Mouse (Mus musculus) lung, postnatal 0 days (tissue): ENCODE measurements around the gene Cd93. TPM values are rescaled to one million over a fixed set of nuclear protein-coding genes. Genes with fewer than 3 reads are reported as not detected.
A peak's percentile ranks its signal among the peaks of the same experiment; 100 is the strongest.

ENCODE experiments used
- ATAC-seq: fragments of 200-750 bp; cut with Nextera tagmentation; 2 replicates; pipeline ENCODE4 v1.8.0; 2017; ENCODE audit warnings: moderate library complexity
- DNase-seq: peaks from one replicate; pipeline ENCODE4 v3.0.0-alpha.2; 2016; ENCODE audit warnings: low spot score
- H3K27ac ChIP-seq: fragments of 300-500 bp; sonication (generic); 2 replicates; pipeline ENCODE4 v1.5.1; 2014; ENCODE audit warnings: antibody characterized with exemption, mild to moderate bottlenecking, low read length, mixed read lengths
- H3K27me3 ChIP-seq: fragments of 300-500 bp; sonication (generic); replicated peaks from 2 replicates; pipeline ENCODE4 v1.6.1; 2014; ENCODE audit warnings: low read length, mixed read lengths; ENCODE audit not compliant: insufficient read depth
- H3K36me3 ChIP-seq: fragments of 300-500 bp; sonication (generic); 2 replicates; pipeline ENCODE4 v1.6.1; 2014; ENCODE audit warnings: low read length, mixed read lengths; ENCODE audit not compliant: insufficient read depth
- H3K4me1 ChIP-seq: fragments of 300-500 bp; sonication (generic); 2 replicates; pipeline ENCODE4 v1.6.1; 2014; ENCODE audit warnings: antibody characterized with exemption, low read depth, low read length, mixed read lengths; ENCODE audit not compliant: insufficient read depth
- H3K4me2 ChIP-seq: fragments of 300-500 bp; sonication (generic); replicated peaks from 2 replicates; pipeline ENCODE4 v1.6.1; 2014; ENCODE audit warnings: low read depth, mild to moderate bottlenecking, low read length, moderate library complexity, mixed read lengths
- H3K4me3 ChIP-seq: fragments of 300-500 bp; sonication (generic); 2 replicates; pipeline ENCODE4 v1.5.1; 2014; ENCODE audit warnings: low read depth, low read length
- H3K9ac ChIP-seq: fragments of 300-500 bp; sonication (generic); replicated peaks from 2 replicates; pipeline ENCODE4 v1.6.1; 2014; ENCODE audit warnings: low read depth, mild to moderate bottlenecking
- H3K9me3 ChIP-seq: fragments of 300-500 bp; sonication (generic); 2 replicates; pipeline ENCODE4 v1.6.1; 2016; ENCODE audit warnings: low read length, mixed read lengths
- CTCF ChIP-seq: IDR thresholded peaks from 2 replicates; pipeline ENCODE4 v1.5.1; 2016; ENCODE audit warnings: antibody characterized with exemption, mild to moderate bottlenecking
- EP300 ChIP-seq: IDR thresholded peaks from 2 replicates; pipeline ENCODE4 v1.6.1; 2016; ENCODE audit warnings: antibody characterized with exemption, mild to moderate bottlenecking, control low read depth
- WGBS: fragments of 180-500 bp; shearing (Covaris S2); extraction: QIAGEN DNeasy Blood & Tissue Kit; methylation state at CpG from one replicate; pipeline ENCODE4 v1.1.7; 2014; 5-methylcytosine and 5-hydroxymethylcytosine counted together
- polyA plus RNA-seq: library from polyadenylated mRNA; unstranded; fragments of >200 nt; fragmentation: Nextera tagmentation; extraction: Ambion mirVana; gene quantifications from 2 replicates; pipeline ENCODE4 v1.2.1, GENCODE M21; 2015

Gene Cd93
- polyA plus RNA-seq, 1 experiment from 2014 or later: 55.9 TPM

DNA sequence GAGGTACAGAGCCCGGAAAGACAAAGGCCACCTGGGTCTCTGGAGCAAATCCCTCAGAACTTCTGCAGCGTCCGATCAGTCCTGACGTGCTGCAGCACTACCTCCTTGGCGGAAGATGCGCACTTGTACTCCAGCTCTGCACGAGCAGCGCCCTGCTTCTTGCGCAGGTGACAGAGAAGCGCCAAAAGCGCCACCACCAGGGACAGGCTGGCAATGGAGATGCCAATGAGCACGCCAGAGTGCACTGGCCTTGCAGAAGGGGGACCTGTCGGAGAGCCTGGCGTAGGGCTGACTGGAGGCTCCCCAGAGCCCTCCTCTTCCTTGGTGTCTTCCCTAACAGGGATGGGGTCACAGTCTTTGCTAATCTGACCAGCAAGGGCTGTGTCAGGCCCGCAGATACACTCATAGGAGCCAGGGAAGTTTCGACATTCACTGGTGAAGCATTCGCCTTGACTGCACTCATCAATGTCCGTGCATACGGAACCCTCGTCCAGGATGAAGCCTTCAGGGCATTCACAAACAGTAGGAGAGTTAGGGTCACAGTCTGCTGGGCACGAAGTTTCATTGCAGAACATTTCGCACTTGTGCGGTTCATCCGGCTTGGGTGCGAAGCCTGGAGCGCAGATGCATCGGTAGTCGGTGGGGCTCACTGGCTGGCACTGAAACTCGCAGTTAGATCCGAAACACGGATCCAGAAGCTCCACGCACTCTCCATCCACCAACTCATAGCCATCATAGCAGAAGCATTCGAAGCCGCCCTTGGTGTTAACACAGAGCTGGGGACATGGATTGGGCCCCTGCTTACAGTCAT, 37.0 kb downstream of the Cd93 start:
- no peaks in the 10 kb centered on the region for H3K9me3 ChIP-seq
- peak; percentile 65 for TF ChIP-seq CTCF
- TF ChIP-seq EP300: no peak
- H3K4me1 ChIP-seq: peaks cover 6% of the 10 kb centered on the region
- H3K27me3 ChIP-seq: no peaks in the 10 kb centered on the region
- ATAC-seq: no peak
- WGBS: 4% methylated on average over 34 of the region's 34 CpGs
- H3K36me3 ChIP-seq: no peaks in the 10 kb centered on the region; the same call in 1 of the 2 replicates
- peak overlapping the region; percentile 66 for H3K4me3 ChIP-seq
- peak overlapping the region; percentile 82 for H3K4me2 ChIP-seq
- DNase-seq: peak; percentile 62
- H3K9ac ChIP-seq: peak overlapping the region; percentile 84
- peak overlapping the region; percentile 86 for H3K27ac ChIP-seq

DNA sequence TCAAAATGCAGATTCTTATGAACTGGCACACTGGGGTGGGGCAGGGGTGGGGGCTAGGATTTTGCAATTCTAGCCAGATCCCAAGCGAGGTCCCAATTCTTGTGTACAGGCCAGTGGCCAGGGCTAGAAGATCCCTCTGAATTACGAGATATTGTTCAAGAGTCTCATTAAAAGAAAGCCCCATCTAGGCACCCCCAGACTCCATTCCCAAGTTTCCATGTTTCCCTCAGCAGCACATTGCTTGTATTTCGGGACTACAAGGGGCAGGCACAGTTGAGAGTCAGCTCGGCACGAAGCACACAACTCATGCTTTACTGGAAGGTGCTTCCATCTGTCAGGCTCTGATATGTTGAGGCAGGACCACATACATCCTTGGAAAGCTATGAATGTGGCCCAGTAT, 38.5 kb downstream of the Cd93 start:
- H3K9ac ChIP-seq: peak overlapping the region; percentile 84; the same call in 1 of the 2 replicates
- DNase-seq (no peak), ATAC-seq (no peak)
- peak overlapping the region; percentile 66 for H3K4me3 ChIP-seq
- H3K9me3 ChIP-seq: no peaks in the 10 kb centered on the region
- no peaks in the 10 kb centered on the region for H3K27me3 ChIP-seq
- peak overlapping the region; percentile 82 for H3K4me2 ChIP-seq
- TF ChIP-seq CTCF: no peak
- TF ChIP-seq EP300: no peak
- no peaks in the 10 kb centered on the region; the same call in 1 of the 2 replicates for H3K36me3 ChIP-seq
- peak overlapping the region; percentile 60 for H3K27ac ChIP-seq
- H3K4me1 ChIP-seq: peaks cover 13% of the 10 kb centered on the region
- 21% methylated on average over 5 of the region's 5 CpGs for WGBS

DNA sequence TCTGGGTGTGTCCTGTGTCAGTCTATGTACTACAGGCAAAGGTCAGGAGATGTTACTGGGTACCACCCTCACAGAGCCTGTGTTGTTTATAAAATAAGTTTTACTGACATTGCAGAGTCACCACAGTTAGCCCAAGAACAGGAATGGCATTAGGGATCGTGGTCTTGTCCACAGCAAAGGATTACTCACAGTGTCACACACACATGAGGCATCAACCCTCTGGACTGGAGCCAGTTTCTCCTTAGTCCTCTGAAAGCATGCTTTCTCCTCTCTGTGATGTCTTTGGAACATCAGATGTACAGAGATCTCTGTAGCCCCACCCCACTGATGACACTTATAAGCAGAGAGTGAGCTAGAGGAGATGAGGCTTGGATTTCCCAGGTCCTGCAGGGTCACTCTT, 41.1 kb downstream of the Cd93 start:
- no peak for TF ChIP-seq CTCF
- no peak for TF ChIP-seq EP300
- Histone ChIP-seq H3K4me2 (peak overlapping the region; percentile 82), H3K4me1 (peaks cover 12% of the 10 kb centered on the region), H3K27me3 (no peaks in the 10 kb centered on the region), H3K4me3 (no peak overlapping the region), H3K9me3 (no peaks in the 10 kb centered on the region), H3K27ac (no peak overlapping the region), H3K36me3 (no peaks in the 10 kb centered on the region; the same call in 1 of the 2 replicates), H3K9ac (no peak overlapping the region)
- DNase-seq (no peak), ATAC-seq (peak; percentile 7)
- WGBS: 33% methylated on average over 1 of the region's 1 CpGs

DNA sequence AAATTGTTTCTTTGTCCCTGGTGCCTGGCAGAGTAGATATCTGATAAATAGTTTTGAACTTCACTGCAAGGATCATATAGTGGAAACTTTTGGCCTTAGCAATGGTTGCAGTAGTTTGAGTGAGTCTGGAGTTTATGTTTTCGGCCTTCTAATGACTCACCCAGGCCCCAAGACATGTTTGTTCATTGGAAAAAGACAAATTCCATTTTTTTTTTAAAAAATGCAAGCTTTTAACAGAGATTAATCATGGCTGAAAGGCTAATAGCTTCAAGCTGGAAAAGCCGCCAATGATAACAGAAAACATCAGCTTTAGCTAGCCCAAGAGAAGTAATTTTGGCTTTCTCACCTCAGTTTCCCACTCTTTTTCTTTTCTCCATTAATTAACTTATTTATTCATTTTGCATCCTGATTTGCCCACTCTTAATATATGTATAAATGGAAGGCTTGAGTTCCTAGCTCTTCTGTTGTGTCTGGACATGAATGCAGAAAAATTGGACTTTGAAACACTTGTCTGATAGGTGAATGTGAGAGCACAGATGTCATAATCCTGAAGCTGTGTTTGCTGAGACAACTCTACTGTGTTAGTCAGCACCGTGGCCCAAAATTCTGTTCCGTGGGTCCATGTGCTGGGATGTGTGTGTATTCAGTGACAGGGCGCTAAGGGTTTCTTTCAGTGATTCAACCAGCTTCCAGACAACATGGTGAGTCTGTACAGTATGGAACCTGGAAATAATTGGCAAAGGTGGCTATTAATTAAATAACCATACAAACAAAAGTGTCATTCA, 44.3 kb downstream of the Cd93 start:
- Histone ChIP-seq H3K4me1 (peaks cover 27% of the 10 kb centered on the region), H3K36me3 (no peaks in the 10 kb centered on the region; the same call in 1 of the 2 replicates), H3K9ac (no peak overlapping the region), H3K27me3 (no peaks in the 10 kb centered on the region; the same call in 1 of the 2 replicates), H3K4me3 (no peak overlapping the region), H3K9me3 (no peaks in the 10 kb centered on the region), H3K4me2 (no peak overlapping the region), H3K27ac (no peak overlapping the region)
- TF ChIP-seq CTCF (no peak), EP300 (no peak)
- WGBS: 84% methylated on average over 5 of the region's 5 CpGs
- ATAC-seq (no peak), DNase-seq (no peak)

DNA sequence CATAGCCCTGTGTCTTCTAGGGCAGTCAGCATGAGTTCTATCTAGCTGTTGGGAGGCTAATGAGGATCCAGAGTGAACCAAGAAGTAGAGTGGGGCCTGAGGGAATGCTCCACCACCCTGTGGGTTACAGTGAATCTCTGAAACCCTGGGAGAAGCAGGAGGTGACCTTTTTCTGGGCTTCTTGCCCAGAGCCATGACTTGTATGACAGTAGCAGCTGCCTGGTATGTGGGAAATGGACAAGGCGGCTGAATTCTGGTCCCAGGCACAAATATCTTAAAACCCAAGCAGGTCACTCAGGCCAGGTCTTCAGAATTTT, 45.6 kb downstream of the Cd93 start:
- TF ChIP-seq EP300: no peak
- TF ChIP-seq CTCF: no peak
- DNase-seq (no peak), ATAC-seq (no peak; the same call in 1 of the 2 replicates)
- no peak overlapping the region for H3K4me3 ChIP-seq
- H3K27me3 ChIP-seq: no peaks in the 10 kb centered on the region; the same call in 1 of the 2 replicates
- H3K9me3 ChIP-seq: no peaks in the 10 kb centered on the region
- H3K4me1 ChIP-seq: peaks cover 27% of the 10 kb centered on the region
- H3K27ac ChIP-seq: peak overlapping the region; percentile 51
- 43% methylated on average over 1 of the region's 1 CpGs for WGBS
- H3K9ac ChIP-seq: no peak overlapping the region
- H3K36me3 ChIP-seq: no peaks in the 10 kb centered on the region; the same call in 1 of the 2 replicates
- H3K4me2 ChIP-seq: no peak overlapping the region

DNA sequence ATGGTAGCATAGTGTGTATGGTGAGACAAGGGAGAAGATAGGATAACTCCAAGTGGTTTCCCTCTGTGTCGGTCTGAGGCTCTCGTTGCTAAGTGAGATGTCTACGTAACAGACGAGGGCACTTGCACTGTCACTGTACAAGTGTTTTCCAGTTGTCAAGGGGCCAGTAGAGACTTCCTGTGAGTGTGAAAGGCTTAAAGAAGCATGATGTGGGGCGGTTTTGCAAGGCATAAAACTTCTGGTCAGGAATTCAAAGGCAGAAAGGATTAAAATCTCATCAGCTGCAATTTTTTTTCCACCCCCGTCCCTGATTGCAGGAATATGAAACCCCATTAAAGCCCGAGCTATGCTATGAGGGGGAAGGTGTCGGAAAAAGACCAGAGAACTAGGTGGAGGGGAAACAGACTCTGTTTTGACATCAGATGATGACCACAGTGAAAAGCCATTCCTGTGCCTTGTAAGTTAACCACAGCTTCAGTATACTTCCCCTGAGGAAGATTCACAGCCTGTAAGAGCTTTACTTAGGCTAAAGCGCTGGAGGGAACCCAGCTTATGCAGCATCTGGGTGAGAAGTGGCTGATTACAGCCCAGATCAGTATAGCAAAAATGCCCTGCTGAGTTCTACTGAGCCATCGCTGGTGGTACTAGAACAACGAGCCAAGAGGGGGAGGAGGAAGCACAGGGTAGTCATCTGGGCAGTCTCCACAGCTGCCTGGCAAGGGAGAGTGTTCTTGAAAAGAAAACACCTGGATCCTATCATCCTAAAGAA, 46.2 kb downstream of the Cd93 start:
- no peaks in the 10 kb centered on the region for H3K9me3 ChIP-seq
- TF ChIP-seq CTCF: no peak
- no peak overlapping the region for H3K4me2 ChIP-seq
- no peak overlapping the region for H3K9ac ChIP-seq
- H3K4me3 ChIP-seq: no peak overlapping the region
- DNase-seq (peak; percentile 74), ATAC-seq (peak; percentile 63)
- no peaks in the 10 kb centered on the region; the same call in 1 of the 2 replicates for H3K36me3 ChIP-seq
- H3K4me1 ChIP-seq: peaks cover 27% of the 10 kb centered on the region
- no peaks in the 10 kb centered on the region; the same call in 1 of the 2 replicates for H3K27me3 ChIP-seq
- 24% methylated on average over 11 of the region's 11 CpGs for WGBS
- peak overlapping the region; percentile 51 for H3K27ac ChIP-seq
